Mouse (Mus musculus): ENCODE data around the gene Msln. TPM values are rescaled to one million over a fixed set of nuclear protein-coding genes. Genes with fewer than 3 reads are reported as not detected.

The Msln gene
- polyA plus RNA-seq, 1 experiment from 2014 or later, result 12.9 TPM

- no peak overlapping the region for H3K9ac ChIP-seq (ENCODE audit: low read length)
- DNase-seq (ENCODE audit: low spot score), result no peak
- no peaks in the 10 kb centered on the region; the same call in 1 of the 2 replicates for H3K27me3 ChIP-seq (replicated peaks; ENCODE audit: control insufficient read depth, insufficient read depth, low read length)
- 95% methylated on average over 2 of the region's 2 CpGs for WGBS
- H3K27ac ChIP-seq (ENCODE audit: low read depth), result no peak overlapping the region
- no peaks in the 10 kb centered on the region for H3K9me3 ChIP-seq (ENCODE audit: control insufficient read depth, low read length)
- H3K4me1 ChIP-seq (replicated peaks; ENCODE audit: control insufficient read depth, insufficient read depth, low read length), result no peaks in the 10 kb centered on the region
- H3K4me2 ChIP-seq (ENCODE audit: low read length), result no peak overlapping the region
- no peak for ATAC-seq (replicated peaks; ENCODE audit: low FRiP score, low TSS enrichment, low read depth)
- H3K4me3 ChIP-seq (ENCODE audit: low read depth, low read length), result no peak overlapping the region
- no peaks in the 10 kb centered on the region for H3K36me3 ChIP-seq (ENCODE audit: control insufficient read depth, insufficient read depth, low read length)
Observed at GRCm38 (mm10) chr17:25709994-25710393, 44.2 kb downstream of the Msln start.

- H3K27ac ChIP-seq (ENCODE audit: low read depth), result no peak overlapping the region
- no peaks in the 10 kb centered on the region for H3K4me1 ChIP-seq (replicated peaks; ENCODE audit: control insufficient read depth, insufficient read depth, low read length)
- H3K9me3 ChIP-seq (ENCODE audit: control insufficient read depth, low read length), result no peaks in the 10 kb centered on the region
- 63% methylated on average over 9 of the region's 9 CpGs for WGBS
- H3K4me3 ChIP-seq (ENCODE audit: low read depth, low read length), result no peak overlapping the region
- no peak overlapping the region for H3K9ac ChIP-seq (ENCODE audit: low read length)
- H3K27me3 ChIP-seq (replicated peaks; ENCODE audit: control insufficient read depth, insufficient read depth, low read length), result no peaks in the 10 kb centered on the region
- no peaks in the 10 kb centered on the region for H3K36me3 ChIP-seq (ENCODE audit: control insufficient read depth, insufficient read depth, low read length)
- ATAC-seq (replicated peaks; ENCODE audit: low FRiP score, low TSS enrichment, low read depth) (no peak), DNase-seq (ENCODE audit: low spot score) (no peak)
- no peak overlapping the region for H3K4me2 ChIP-seq (ENCODE audit: low read length)
Observed at GRCm38 (mm10) chr17:25700863-25701496, 53.2 kb downstream of the Msln start.

Small RNAs within 50 kb of the gene (microRNA-seq; reads per million reads assigned to microRNA genes)
- gene Gm25083 (not detected), gene Mir6966 (0.25 reads per million)

Other genes starting within 250 kb of the Msln start
- 9.1 and 9.4 TPM in 2 replicates for gene Sox8, start 183.7 kb downstream of the Msln start, polyA plus RNA-seq (2014; fragmentation: Nextera tagmentation; extraction: Ambion mirVana)
- 31.3 and 33.5 TPM in 2 replicates for gene Lmf1, start 175.3 kb downstream of the Msln start, polyA plus RNA-seq (2014; fragmentation: Nextera tagmentation; extraction: Ambion mirVana)
- gene Gng13, start 37.2 kb downstream of the Msln start, polyA plus RNA-seq (2014; fragmentation: Nextera tagmentation; extraction: Ambion mirVana), result 2.4 and 2.7 TPM in 2 replicates
- 22.2 and 23.0 TPM in 2 replicates for gene Chtf18, start 27.0 kb downstream of the Msln start, polyA plus RNA-seq (2014; fragmentation: Nextera tagmentation; extraction: Ambion mirVana)
- 23.7 and 24.6 TPM in 2 replicates for gene Rpusd1, start 26.7 kb downstream of the Msln start, polyA plus RNA-seq (2014; fragmentation: Nextera tagmentation; extraction: Ambion mirVana)
- gene Mslnl, start 18.3 kb downstream of the Msln start, polyA plus RNA-seq (2014; fragmentation: Nextera tagmentation; extraction: Ambion mirVana), result 0.08 TPM in 1 of 2 replicates, not detected in the other
- gene Narfl, start 19.4 kb upstream of the Msln start, polyA plus RNA-seq (2014; fragmentation: Nextera tagmentation; extraction: Ambion mirVana), result 25.2 and 29.3 TPM in 2 replicates
- 57.2 and 67.8 TPM in 2 replicates for gene Haghl, start 31.3 kb upstream of the Msln start, polyA plus RNA-seq (2014; fragmentation: Nextera tagmentation; extraction: Ambion mirVana)
- gene Ccdc78, start 32.2 kb upstream of the Msln start, polyA plus RNA-seq (2014; fragmentation: Nextera tagmentation; extraction: Ambion mirVana), result 0.28 TPM in 2 replicates
- 93.5 and 93.8 TPM in 2 replicates for gene Fam173a, start 38.5 kb upstream of the Msln start, polyA plus RNA-seq (2014; fragmentation: Nextera tagmentation; extraction: Ambion mirVana)
- 0.34 TPM in 1 of 2 replicates, not detected in the other for gene AC134908.4, start 41.3 kb upstream of the Msln start, polyA plus RNA-seq (2014; fragmentation: Nextera tagmentation; extraction: Ambion mirVana)
- 8.6 and 9.2 TPM in 2 replicates for gene Metrn, start 42.8 kb upstream of the Msln start, polyA plus RNA-seq (2014; fragmentation: Nextera tagmentation; extraction: Ambion mirVana)
- gene Fbxl16, start 54.7 kb upstream of the Msln start, polyA plus RNA-seq (2014; fragmentation: Nextera tagmentation; extraction: Ambion mirVana), result 3.9 and 4.7 TPM in 2 replicates
- gene Wdr24, start 69.2 kb upstream of the Msln start, polyA plus RNA-seq (2014; fragmentation: Nextera tagmentation; extraction: Ambion mirVana), result 29.4 and 30.8 TPM in 2 replicates
- 39.5 and 40.2 TPM in 2 replicates for gene Jmjd8, start 74.5 kb upstream of the Msln start, polyA plus RNA-seq (2014; fragmentation: Nextera tagmentation; extraction: Ambion mirVana)
- 345 and 350 TPM in 2 replicates for gene Stub1, start 79.0 kb upstream of the Msln start, polyA plus RNA-seq (2014; fragmentation: Nextera tagmentation; extraction: Ambion mirVana)
- gene Rhbdl1, start 82.9 kb upstream of the Msln start, polyA plus RNA-seq (2014; fragmentation: Nextera tagmentation; extraction: Ambion mirVana), result 1.3 and 1.5 TPM in 2 replicates
- 1.6 and 2.3 TPM in 2 replicates for gene Gm20683, start 87.4 kb upstream of the Msln start, polyA plus RNA-seq (2014; fragmentation: Nextera tagmentation; extraction: Ambion mirVana)
- gene Rhot2, start 90.5 kb upstream of the Msln start, polyA plus RNA-seq (2014; fragmentation: Nextera tagmentation; extraction: Ambion mirVana), result 10.4 and 11.5 TPM in 2 replicates
- gene Wdr90, start 107.1 kb upstream of the Msln start, polyA plus RNA-seq (2014; fragmentation: Nextera tagmentation; extraction: Ambion mirVana), result 18.2 and 19.8 TPM in 2 replicates
- gene Mcrip2, start 114.4 kb upstream of the Msln start, polyA plus RNA-seq (2014; fragmentation: Nextera tagmentation; extraction: Ambion mirVana), result 44.1 and 61.2 TPM in 2 replicates
- 63.2 and 64.1 TPM in 2 replicates for gene Mettl26, start 120.7 kb upstream of the Msln start, polyA plus RNA-seq (2014; fragmentation: Nextera tagmentation; extraction: Ambion mirVana)
- gene Wfikkn1, start 126.5 kb upstream of the Msln start, polyA plus RNA-seq (2014; fragmentation: Nextera tagmentation; extraction: Ambion mirVana), result 0.40 and 0.69 TPM in 2 replicates
- 14.2 and 14.6 TPM in 2 replicates for gene Rab40c, start 165.3 kb upstream of the Msln start, polyA plus RNA-seq (2014; fragmentation: Nextera tagmentation; extraction: Ambion mirVana)
- gene Pigq, start 190.6 kb upstream of the Msln start, polyA plus RNA-seq (2014; fragmentation: Nextera tagmentation; extraction: Ambion mirVana), result 59.9 and 60.8 TPM in 2 replicates
- gene Nhlrc4, start 190.6 kb upstream of the Msln start, polyA plus RNA-seq (2014; fragmentation: Nextera tagmentation; extraction: Ambion mirVana), result not detected in 2 replicates
- 0.28 TPM in 1 of 2 replicates, not detected in the other for gene A930017K11Rik, start 198.2 kb upstream of the Msln start, polyA plus RNA-seq (2014; fragmentation: Nextera tagmentation; extraction: Ambion mirVana)
- gene Capn15, start 231.4 kb upstream of the Msln start, polyA plus RNA-seq (2014; fragmentation: Nextera tagmentation; extraction: Ambion mirVana), result 23.4 and 23.5 TPM in 2 replicates